Mouse (Mus musculus) bone marrow macrophage, adult 2 months (primary cell): ENCODE data around the gene Mef2d.

ENCODE experiments used
- CTCF ChIP-seq: IDR thresholded peaks from 2 replicates; pipeline ENCODE4 v1.5.1; 2012; ENCODE audit warnings: low read depth, mild to moderate bottlenecking, low read length, moderate library complexity
- POLR2A ChIP-seq: IDR thresholded peaks from 2 replicates; pipeline ENCODE4 v1.6.1; 2012; ENCODE audit warnings: mild to moderate bottlenecking, low read depth, low read length, borderline replicate concordance

- TF ChIP-seq POLR2A (no peak), CTCF (no peak; the same call in 1 of the 2 replicates)
These were observed 44.3 kb downstream of the Mef2d start for GRCm38 (mm10) chr3:88186424-88186823.
